Mouse (Mus musculus): ENCODE measurements around the gene Suco.

DNA sequence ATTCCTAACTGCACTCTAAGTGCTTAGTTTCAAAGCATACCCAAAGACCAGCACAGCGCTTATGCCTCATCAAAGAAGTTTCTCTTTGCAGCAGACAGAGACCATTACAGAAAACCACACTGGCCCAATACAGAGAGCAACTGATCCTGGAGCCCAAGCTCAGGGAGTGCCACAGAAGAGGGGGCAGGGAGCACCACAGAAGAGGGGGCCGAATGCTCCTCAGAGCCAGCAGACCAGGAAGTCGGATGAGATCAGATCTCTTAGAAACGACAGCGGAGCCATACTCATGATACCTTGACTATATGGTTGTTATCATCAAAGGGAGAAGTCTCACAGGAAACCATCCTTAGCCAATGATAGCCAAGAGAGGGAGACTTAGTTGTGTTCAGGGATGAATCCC, 67.1 kb downstream of the Suco start:
- TF ChIP-seq CTCF (IDR thresholded peaks at IDR 0.05; ENCODE audit: low read depth, low read length) (no peak), POLR2A (IDR thresholded peaks at IDR 0.05; ENCODE audit: insufficient read depth, low read length) (no peak)
